Mouse (Mus musculus): Measurements from ENCODE around the gene Mon1a.
A peak's percentile ranks its signal among the peaks of the same experiment; 100 is the strongest.

Gene Mon1a

DNA sequence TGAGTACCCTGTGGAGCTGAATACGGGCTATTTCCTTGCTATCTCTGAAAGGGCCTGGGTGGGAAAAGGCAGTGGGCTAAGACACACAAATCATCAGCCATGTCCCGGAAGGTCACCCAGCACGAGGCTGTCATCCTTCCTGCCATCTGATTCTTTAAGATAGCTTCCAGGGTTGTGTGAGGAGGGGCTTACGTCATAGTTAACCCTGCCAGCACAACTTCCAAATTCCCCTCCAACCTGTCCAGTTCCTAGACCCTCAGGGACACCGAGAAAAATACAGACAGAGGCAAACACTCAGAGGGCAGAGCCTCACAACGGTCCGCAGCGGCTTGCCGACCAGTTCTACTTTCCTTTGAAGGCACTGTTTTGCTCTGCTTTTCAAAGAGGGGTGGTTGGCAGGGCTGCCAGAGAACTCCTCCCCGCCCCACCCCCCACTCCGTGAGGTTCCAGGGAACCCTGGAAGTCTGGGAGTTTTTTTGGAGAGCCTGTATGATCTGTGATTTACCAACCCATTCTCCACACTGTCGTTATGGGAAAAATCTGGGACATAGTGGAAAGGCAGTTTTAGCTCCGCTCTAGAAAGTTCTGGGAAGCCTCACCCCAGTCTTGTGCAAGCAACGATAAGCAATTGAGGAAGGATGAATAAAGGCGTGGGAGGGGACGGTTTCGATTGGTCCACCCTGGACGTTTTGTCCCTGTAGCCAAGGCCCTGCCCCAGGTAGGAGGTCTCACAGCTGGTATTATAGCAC lies 20.6 kb downstream of the Mon1a start:
- DNase-seq, result no peak

DNA sequence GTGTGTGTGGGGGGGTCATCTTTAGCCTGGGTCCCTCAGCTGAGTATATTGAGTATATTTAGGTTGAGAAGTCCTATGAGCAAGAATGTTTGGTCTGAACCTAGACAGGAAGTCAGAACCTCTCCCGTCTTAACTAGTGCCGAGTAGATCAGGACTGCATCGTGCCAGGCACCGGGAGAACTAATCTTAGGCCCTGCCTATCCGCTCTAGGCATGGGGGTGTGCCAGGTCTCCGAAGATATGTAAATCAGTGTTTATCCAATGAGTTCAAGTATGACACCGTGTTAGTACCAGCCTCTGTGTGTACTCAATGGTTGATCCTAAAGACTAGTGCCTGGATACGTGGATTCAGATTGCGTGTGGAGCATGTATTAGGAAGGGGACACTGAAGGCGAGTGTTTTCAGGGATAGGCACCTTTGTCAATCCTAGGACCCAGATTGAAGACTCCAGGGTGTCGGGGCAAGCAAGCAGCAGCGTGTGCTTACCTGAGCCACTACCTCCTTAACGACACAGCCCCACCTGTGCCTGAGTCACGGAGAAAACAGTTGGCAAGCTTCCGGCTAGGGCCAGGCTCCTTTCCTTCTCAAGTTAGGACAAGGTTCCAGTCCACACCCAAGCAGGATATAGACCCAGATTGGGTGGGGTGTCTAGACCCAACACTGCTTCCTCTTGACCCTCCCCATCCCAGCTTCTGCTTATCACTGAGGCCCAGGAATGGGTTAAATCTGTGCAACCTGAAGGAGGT lies 22.2 kb downstream of the Mon1a start:
- no peak for DNase-seq

DNA sequence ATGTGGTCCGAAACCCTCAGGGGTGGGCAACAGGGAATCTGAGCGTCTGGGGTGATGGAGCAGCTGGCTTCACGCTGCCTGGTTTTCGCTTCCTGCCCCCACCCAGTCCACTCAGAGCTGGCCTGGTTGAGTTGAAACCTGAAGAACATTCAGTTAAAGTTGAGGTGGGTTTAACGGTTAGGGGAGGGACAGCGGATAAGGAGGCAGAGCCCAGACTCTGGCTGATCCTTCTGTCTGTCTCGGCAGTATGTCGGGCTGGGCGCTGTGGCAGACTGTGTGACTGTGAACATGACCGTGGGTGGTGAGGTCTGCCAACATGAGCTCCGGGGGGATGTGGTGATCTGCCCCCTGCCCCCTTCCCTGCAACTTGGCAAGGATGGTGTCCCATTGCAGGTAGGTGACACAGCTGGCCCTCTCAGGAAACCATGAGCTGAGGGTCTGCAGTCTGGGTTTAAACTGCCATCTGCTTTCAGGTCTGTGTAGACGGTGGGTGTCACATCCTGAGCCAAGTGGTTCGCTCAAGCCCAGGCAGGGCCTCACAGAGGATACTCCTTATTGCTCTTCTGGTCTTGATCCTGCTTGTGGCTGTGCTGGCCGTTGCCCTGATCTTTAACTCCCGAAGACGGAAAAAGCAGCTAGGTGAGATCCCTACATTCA lies 26.9 kb downstream of the Mon1a start:
- DNase-seq, result no peak

DNA sequence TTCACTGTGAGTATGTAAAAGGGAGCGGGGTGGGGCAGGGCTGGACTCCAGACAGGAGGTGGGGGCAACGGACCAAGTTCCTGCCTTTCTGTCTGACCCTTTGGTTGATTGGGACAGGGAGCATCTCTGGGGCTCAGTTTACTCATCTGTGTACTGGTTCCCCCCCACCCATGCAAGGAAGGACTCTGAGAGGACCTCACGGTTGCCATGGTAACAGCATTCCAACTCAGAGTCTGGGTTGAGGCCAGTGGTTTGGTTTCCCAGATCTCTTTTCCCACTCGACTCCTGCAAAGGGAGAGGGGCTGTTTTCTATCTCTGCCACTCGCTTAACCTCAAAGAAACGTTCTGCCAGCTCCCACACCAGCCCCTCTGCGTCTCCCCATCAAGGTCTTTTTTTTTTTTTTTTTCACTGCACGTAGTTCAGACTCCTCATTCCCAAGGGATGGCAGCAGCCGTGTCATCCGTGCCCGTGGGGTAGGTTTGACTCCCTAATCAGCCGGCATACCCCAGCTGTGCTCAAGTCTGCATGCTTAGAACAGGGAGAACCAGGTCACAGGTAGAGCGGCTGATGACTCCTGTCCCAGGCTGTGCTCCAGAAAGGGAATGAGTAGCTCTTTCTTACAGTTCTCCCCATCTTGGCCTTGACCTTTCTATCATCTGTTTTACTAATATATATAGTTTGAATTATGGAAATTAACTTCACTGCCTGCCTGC lies 30.1 kb downstream of the Mon1a start:
- DNase-seq, result no peak

DNA sequence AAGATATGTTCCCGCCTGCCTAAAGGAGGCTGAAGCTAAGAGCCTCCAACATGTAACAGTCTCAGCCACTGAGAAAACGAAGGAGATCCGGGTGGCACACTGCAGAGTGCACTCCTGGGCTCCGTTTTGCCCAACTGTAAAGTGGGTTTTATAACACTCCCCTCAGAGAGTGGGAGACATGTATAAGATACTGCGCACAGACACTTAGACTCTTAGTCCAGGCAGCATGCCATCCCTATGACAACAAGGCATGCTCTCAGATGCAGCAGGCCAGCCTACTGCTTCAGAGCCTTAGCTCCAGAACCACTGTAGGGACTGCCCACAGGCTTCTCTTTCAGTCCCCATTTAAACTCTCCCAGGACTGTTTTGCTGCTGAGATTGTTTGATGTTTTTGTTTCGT lies 30.9 kb downstream of the Mon1a start:
- DNase-seq, result no peak

DNA sequence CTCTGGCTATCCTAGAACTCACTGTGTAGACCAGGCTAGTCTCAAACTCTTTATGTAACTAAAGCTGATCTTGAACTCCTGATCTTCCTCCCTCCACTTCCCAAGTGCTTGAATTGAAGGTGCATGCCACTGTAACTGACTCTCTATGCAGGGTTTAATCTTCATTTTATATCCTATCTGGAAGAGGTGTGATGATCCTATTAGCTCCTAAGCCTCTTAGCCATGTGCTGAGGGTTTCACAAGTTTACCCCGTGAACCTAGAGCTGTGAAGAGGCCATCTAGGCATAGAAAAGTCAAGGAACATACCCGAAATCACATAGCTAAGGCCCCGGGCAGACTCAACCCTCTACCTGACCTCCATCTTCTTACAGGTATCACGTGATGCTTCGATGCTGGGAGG lies 31.5 kb downstream of the Mon1a start:
- DNase-seq, result no peak

DNA sequence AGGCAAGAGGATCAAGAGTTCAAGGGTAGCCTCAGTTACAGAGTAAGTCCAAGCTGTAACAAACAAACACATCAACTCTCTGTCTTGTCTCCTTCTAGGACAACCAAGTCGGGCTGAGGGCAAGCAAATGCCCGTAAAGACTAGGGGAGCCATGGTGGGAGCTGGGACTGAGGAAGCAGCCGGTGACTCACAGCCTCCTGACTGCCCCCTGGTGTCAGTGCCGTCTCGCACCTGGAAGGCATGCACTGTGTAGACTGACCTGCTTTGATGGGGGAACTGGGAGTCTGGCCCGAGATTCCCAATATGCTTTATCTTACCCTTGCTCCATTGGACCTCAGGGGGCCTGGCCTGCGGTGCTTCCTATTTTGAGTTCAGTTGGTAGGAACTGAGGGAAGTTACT lies 35.1 kb downstream of the Mon1a start:
- no peak for DNase-seq

DNA sequence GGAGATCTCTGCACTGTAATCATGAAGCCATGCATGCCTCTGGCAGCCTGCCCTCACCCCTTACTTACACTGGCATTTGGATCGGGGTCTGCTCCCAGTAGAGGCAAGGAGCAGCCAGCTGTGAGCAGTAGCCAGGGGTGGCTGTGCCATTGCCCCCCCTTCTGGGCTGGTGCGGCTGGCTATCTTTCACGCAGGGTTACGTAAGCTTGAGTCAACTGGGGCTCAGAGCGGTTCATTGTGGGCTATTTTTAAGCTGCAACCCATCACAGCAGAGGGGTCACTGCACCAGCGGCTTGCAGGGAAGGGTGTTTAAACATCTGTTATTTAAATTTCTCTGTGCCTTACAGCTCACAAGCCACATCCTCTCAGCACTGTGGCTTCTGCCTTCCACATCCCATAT lies 36.0 kb downstream of the Mon1a start:
- DNase-seq, result no peak

DNA sequence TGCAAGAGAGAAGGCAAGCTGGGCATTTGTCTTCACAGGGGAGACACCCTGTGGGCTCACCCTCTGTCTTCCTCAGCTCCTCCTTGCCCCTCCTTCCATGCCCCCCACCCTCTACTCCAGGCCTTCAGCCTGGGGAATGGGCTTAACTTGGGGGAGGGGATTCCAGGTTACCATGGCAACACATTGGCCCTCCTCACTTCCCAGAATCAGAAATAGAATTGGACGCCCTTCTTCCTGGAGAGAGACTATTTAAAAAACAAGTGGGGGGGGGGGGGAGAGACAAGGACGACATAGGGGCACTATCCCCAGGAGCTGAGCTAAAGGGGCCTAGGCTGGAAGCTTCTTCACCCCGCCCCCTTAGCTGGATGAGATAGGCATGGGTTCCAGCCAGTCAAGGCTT lies 37.3 kb downstream of the Mon1a start:
- no peak for DNase-seq

DNA sequence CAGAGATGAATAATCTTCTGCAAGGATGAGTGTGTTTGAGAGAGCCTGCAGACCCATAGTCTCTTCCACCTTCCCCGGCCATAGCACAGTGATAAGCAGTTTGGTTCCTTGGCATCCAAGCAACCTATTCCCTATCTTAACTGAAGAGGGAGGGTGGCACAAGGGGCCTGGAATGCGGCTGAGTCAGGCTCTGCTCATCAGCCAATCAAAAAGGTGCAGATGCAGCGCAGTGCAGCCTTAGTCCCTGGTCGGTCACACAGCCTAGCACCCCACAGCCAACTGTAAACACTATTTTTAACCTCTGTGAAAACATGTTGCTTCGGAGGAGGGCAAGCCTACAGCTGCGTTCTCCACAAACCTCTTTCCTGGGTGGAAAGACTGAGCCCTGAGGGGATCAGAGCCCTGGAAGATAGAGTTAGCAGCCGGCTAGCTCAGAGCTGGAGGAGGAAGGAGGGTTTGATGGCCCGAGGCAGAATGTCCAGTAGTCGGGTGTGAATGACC lies 39.0 kb downstream of the Mon1a start:
- no peak for DNase-seq

DNA sequence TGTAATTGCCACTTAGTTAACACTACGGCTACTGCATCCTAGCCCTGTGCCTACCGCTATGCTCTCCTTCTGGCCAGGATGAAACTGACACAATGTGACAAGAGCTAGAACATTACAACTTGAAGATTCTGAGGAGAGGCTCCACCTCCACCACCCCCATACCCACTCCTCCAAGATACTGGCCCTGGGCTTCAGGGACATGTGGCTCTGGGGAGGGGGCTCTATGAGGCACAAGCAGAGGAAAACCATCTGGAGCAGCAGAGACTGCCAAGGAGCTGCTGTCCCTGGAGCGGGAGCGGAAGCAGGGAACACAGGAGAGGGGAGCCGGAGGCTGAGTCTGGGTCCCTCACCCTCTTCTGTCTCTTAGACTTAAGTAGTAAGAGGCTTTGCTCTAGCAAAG lies 39.8 kb downstream of the Mon1a start:
- DNase-seq, result no peak

DNA sequence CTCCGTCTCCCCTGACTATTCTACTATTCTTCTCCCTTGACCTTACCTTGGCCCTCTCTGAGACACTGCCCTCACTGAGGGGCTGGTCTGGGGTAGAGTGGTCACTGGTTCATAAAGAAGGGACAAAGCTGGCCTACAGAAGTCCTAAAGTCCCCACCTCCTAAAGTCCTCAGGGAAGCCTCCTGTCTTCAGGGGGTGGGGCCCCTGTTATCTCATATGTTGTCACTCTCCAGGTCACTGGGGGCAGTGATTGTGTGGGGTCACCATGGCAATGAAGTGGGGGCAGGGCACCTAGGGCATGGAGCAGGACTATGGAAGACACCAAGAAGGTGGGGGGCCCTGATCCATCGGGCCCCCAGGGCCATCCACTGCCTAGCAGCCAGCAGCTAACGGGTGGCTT lies 40.2 kb downstream of the Mon1a start, which contains the start of gene Actl11:
TSS of gene Actl11 (plus strand) at position 301 of the 400 bp plus-strand sequence.
- DNase-seq, result no peak

DNA sequence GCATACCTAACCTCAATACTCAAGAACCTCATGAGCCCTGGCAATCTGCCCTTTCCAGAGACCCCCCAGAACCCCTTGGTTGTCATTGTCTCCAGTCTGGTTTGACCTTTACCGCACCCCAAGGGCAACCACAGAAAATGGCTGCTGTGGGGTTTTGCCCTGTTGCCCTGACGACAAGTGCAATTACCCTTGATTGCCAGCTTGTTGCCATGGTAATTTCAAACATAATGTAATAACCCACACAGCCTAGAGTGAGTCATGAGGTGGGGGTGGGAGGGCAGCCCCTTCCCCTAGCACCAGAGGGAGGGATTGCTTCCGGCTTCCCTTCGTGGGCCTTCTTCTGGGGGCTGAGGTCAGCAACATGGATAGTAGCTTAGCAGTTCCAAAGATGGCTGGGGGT lies 44.3 kb downstream of the Mon1a start:
- DNase-seq, result no peak

DNA sequence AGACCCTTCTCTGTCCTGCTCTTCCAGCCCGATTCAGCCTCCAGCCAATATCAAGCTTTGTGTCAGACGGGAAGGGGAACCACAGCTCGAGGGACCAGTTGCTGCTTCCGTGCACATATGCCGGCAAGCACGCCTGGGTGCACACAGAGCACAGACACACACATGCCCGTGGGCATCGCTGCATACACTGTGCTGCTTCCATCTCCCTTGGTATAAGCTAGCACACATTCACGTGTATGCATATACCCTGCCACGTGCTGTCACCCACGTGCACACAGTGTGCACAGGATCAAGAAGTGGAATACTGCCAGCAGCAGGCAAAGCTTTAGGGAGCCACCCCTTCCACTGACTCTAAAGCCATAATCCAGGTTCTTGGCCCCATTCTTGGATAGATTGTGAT lies 46.2 kb downstream of the Mon1a start:
- no peak for DNase-seq

DNA sequence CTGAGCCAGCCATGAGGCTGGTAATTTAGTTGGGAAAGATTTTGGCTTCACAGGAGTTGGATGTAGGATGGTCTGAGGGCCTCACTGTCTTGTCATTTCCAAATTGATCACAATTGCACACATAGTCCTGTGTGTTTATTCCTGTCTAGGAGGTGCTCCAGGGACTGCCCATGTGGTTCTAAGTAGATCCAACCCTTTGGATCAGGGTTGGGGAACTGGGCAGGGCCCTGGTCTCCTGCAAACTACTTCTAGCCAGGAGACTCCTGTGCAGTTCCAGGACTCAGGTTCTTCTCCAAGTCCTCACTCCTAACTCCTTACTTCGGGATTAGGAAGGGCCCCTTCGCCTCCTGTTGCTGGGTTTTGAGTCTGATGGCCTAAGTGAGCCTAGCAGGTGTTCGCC lies 47.4 kb downstream of the Mon1a start, which contains the start of gene Camkv:
TSS of gene Camkv (plus strand) at position 301 of the 400 bp plus-strand sequence.
- DNase-seq, result no peak

DNA sequence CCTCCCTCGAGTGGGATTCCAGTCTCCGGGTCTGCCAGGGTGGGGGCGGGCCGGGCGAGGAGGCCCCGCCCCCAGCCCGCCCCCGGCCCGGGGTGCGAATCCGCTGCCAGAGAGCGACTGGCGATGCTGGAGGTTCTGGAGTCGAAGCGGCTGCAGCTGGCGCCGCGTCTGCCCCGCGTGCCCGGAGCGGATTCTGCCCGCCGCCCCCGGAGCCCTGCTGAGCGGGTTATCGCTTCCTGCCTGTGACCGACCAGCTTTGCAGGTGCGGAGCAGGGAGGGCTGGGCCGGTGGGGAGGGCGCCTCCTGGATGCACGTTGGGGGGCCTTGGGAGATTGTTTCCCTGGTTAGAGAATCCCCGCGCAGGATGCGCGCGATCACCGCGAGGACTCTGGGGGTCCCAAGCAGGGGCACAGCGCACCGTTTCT lies 47.9 kb downstream of the Mon1a start:
- no peak for DNase-seq

DNA sequence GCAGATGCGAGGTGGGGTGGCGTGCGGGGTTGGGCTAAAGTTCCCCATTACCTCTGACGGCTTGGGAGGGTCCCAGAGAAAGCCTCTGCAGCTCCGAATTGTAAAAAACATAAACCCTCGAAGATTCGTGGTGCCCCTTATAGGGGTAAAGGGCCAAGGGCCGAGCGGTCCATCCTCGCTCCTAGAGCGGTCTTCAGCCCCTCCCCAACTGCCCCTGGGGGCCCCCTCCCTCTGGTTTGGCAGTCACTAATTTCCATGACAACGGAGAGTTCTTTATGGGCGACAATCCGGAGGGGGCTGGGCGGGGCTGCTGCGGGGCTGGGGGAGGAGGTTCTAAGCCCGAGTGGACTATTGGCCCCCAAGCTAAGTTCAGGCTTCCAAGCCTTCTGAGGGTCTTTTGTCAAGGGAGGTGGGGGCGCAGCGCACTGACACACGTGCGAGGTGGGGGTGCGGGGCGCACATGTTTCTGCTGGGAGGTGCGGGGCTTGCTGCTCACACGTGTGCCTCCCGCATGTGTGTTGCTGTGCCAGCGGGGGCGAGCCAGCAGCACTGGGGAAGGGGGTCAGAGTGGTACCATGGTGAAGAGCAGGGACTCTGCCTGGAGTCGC lies 48.4 kb downstream of the Mon1a start:
- DNase-seq, result no peak

DNA sequence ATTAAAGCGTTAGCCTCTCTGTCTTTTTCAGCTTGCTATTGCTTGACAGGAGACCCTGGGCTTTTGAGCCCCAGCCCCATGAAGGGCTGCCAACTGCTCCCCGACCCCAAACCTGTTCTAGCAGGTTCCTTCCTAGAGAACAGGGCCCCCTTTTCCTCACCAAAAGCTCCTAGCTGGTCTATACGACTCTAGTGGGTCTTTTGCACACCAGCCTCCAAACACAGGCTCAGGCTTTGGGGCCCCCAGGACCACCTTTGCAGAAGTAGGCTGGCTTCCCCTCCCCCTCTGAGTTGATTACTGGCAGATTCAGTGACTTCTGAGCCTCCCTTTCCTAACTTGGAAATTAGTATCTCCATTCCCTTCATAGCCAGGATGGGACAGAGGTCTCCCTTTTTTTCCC lies 48.9 kb downstream of the Mon1a start:
- no peak for DNase-seq

DNA sequence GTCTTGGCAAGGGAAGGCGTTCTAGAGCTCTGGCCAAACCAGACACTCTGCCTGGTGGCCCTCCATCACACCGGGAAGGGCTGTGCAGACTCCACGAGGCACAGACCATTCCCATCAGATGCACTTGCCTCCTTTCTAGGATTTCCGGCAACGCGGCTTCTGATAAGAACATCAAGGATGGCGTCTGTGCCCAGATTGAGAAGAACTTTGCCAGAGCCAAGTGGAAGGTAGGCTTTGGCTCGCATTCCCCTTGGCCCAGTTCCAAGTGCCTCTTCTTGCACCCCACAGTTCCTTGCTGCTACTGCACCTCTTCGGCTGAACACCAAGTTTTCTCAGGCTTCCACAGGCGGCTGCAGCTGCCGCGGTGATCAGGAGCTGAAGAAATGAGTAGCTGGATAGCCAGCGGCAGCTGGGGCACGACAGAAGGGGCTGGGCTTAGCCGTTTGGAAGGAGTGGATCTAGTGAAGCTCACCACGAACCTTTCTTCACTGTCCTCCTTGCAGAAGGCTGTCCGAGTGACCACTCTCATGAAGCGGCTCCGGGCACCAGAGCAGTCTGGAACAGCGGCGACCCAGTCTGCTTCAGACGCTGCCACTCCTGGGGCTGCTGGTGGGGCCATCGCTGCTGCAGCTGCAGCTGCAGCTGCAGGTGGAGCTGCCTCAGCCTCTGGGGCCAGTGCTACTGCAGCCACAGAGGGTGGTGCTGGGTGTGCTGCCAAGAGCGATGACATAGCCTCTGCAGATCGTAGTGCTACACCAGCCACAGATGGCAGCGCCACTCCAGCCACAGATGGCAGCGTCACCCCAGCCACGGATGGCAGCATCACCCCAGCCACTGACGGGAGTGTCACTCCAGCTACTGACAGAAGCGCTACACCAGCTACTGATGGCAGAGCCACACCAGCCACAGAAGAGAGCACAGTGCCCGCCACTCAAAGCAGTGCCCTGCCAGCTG lies 59.6 kb downstream of the Mon1a start:
- DNase-seq, result peak; percentile 67

DNA sequence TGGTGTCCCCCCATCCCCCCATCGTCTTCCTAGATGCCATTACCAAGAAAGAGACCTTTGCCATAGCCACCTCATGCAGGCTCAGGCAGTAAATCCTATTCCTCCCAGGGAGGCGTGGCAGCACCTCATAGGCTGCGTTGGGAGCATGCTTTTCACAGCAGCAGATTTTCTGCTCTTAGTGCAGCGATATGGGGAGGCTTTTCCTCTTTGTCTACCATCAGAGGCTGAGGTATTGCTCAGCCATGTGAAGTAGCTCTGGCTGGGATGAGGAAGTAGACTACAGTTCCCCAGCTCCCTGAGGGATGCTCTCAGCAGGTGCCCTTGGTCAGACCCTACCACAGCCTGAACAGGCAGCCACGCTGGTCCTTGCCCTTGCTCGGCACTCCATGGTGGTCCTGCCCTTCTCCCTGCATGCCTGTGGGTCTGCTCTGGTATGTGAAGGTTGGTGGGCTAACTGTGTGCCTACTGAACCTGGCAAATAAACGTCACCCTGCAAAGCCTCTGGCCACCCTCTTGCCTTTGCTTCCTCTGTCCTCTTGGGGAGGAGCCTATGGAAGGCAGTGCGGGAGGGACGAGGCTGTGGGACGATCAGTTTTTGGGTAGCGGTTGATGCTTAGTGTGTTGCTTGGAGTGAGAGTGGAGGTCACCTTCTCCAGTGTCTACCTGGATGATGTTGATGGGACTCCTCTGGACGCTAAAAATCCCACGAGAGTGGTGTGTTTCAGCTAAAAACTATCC lies 61.4 kb downstream of the Mon1a start:
- no peak for DNase-seq

DNA sequence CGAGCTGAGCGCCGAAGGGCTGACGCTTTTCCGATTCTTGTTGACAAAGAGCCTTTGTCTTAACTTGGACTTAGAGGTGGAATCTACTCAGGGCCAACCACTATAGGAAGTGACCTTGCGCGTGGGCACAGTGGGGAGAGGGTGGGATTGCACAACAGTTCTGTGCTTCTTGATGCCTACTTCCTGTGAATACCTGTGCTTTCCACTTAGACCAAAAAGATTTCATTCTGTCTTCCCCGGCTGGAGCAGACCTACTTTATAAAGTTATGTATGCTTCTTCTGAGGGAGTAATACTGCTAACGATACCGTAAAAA lies 61.9 kb downstream of the Mon1a start, which contains the start of gene Traip:
TSS of gene Traip (plus strand) at position 215 of the 314 bp plus-strand sequence.
- no peak for DNase-seq
